Mouse (Mus musculus) megakaryocyte, embryonic 14.5 days (primary cell): Measurements from ENCODE around the gene Slc45a3. TPM values are rescaled to one million over a fixed set of nuclear protein-coding genes. Genes with fewer than 3 reads are reported as not detected.

ENCODE experiments used
- H3K27me3 ChIP-seq: replicated peaks from 2 replicates; pipeline ENCODE3; 2012; ENCODE audit warnings: inconsistent platforms
- H3K36me3 ChIP-seq: replicated peaks from 2 replicates; pipeline ENCODE3; 2012; ENCODE audit warnings: low read length, inconsistent platforms, mixed read lengths
- H3K4me1 ChIP-seq: 2 replicates; pipeline ENCODE4 v1.6.1; 2012; ENCODE audit warnings: inconsistent platforms
- H3K4me3 ChIP-seq: replicated peaks from 2 replicates; pipeline ENCODE3; 2012; ENCODE audit warnings: moderate library complexity, mild to moderate bottlenecking, inconsistent platforms
- H3K9me3 ChIP-seq: 2 replicates; pipeline ENCODE4 v1.6.1; 2012; ENCODE audit warnings: inconsistent platforms
- FLI1 ChIP-seq: IDR thresholded peaks from 2 replicates; pipeline ENCODE4 v1.6.1; 2012; ENCODE audit warnings: low read length, inconsistent platforms, mixed read lengths
- GATA1 ChIP-seq: IDR thresholded peaks from 3 replicates; pipeline ENCODE4 v1.6.1; 2012; ENCODE audit warnings: mixed read lengths, low read length, inconsistent platforms, borderline replicate concordance
- polyA plus RNA-seq: library from polyadenylated mRNA; stranded (reverse); fragments of >175 nt; gene quantifications from 2 replicates; pipeline ENCODE4 v1.2.3, GENCODE M21; 2012; ENCODE audit warnings: low replicate concordance; ENCODE audit not compliant: insufficient read depth

Gene Slc45a3
- 1.1 TPM in 1 of 2 replicates, not detected in the other for polyA plus RNA-seq

- TF ChIP-seq GATA1, result no peak
- no peak for TF ChIP-seq FLI1
- H3K4me1 ChIP-seq, result peaks cover 48% of the 10 kb centered on the region
- H3K36me3 ChIP-seq, result no peaks in the 10 kb centered on the region
- H3K4me3 ChIP-seq, result peak within 1 kb of the TSS; percentile 91
- peaks cover 91% of the 10 kb centered on the region for H3K27me3 ChIP-seq
- H3K9me3 ChIP-seq, result no peaks in the 10 kb centered on the region
These were observed at the start of gene Slc45a3 for GRCm38 (mm10) chr1:131962606-131963084. TSS of gene Slc45a3 (plus strand) at chr1:131962967.

- Histone ChIP-seq H3K9me3 (no peaks in the 10 kb centered on the region), H3K4me1 (peaks cover 45% of the 10 kb centered on the region), H3K36me3 (peaks cover 68% of the 10 kb centered on the region), H3K4me3 (no peak overlapping the region), H3K27me3 (no peaks in the 10 kb centered on the region)
- TF ChIP-seq FLI1 (no peak), GATA1 (no peak)
These were observed 45.1 kb upstream of the Slc45a3 start for GRCm38 (mm10) chr1:131917634-131918033.

- H3K4me1 ChIP-seq, result peaks cover 38% of the 10 kb centered on the region
- no peaks in the 10 kb centered on the region for H3K27me3 ChIP-seq
- H3K4me3 ChIP-seq, result no peak overlapping the region
- H3K9me3 ChIP-seq, result no peaks in the 10 kb centered on the region
- TF ChIP-seq FLI1, result no peak
- TF ChIP-seq GATA1, result no peak
- peaks cover 77% of the 10 kb centered on the region for H3K36me3 ChIP-seq
These were observed 43.7 kb upstream of the Slc45a3 start for GRCm38 (mm10) chr1:131919052-131919451.

- Histone ChIP-seq H3K36me3 (peaks cover 91% of the 10 kb centered on the region), H3K9me3 (no peaks in the 10 kb centered on the region), H3K4me3 (no peak overlapping the region), H3K27me3 (no peaks in the 10 kb centered on the region), H3K4me1 (peaks cover 30% of the 10 kb centered on the region)
- TF ChIP-seq GATA1 (no peak), FLI1 (no peak)
These were observed 40.7 kb upstream of the Slc45a3 start for GRCm38 (mm10) chr1:131922100-131922499.

DNA sequence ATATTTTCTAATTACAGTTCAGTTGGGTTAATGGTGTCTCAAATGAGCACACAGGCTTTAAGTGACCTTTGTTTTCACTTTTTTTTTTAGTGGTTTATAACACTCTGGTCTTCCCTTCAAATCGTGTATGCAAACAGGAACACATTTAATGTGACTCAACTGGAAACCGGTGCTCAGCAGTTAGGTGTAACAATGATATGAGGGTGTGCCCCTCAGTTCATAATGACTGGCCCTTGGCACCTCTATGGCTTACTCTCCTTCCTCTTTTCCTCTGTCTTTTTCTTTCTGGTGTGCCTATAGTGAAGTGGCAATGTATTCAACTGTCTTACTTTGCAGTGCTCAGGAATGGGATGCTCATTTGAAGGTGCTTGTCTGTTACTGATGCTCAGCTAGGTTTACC is 29.3 kb upstream of the Slc45a3 start:
- Histone ChIP-seq H3K9me3 (no peaks in the 10 kb centered on the region), H3K4me1 (0 out of 2 replicates have a peak, but pooled peaks cover 2% of the 10 kb centered on the region), H3K4me3 (no peak overlapping the region), H3K27me3 (no peaks in the 10 kb centered on the region), H3K36me3 (peaks cover 92% of the 10 kb centered on the region)
- TF ChIP-seq FLI1, result no peak
- TF ChIP-seq GATA1, result no peak

GRCm38 (mm10) chr1:131937659-131938305 is 25.0 kb upstream of the Slc45a3 start:
- no peaks in the 10 kb centered on the region for H3K27me3 ChIP-seq

GRCm38 (mm10) chr1:131938811-131939210 is 24.0 kb upstream of the Slc45a3 start:
- Histone ChIP-seq H3K4me1 (peaks cover 25% of the 10 kb centered on the region), H3K27me3 (no peaks in the 10 kb centered on the region), H3K4me3 (no peak overlapping the region), H3K36me3 (peaks cover 50% of the 10 kb centered on the region), H3K9me3 (no peaks in the 10 kb centered on the region)
- TF ChIP-seq GATA1, result no peak

More at GRCm38 (mm10) chr1:131937659-131938305, 25.0 kb upstream of the Slc45a3 start:
- Histone ChIP-seq H3K4me1 (peaks cover 24% of the 10 kb centered on the region), H3K4me3 (no peak overlapping the region), H3K36me3 (peaks cover 61% of the 10 kb centered on the region), H3K9me3 (no peaks in the 10 kb centered on the region)
- no peak for TF ChIP-seq GATA1
- no peak for TF ChIP-seq FLI1

DNA sequence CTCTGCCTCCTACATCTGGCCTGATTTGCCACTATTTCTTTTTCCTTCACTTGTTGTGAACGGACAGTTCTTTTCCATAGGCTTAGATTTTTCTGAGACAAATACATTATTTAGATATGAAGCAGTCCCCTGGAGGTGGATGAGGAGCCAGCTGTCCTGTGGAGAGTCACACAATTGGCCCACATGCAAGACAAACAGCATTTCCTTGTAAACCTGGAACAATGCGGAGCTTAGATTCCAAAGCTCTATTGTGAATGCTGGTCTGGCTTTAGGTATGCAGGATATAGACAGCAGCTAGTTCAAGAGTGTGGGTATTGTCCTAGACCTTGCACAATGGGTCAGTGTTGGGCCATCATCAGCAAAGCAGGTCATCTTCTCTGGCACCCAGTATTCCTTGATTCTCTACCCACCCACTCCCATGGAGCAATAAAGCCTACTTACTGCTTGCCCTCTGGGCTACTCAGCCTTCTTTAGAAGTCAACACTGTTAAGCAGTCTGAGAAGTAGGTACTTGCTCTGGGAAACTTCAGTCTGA is 22.0 kb upstream of the Slc45a3 start:
- Histone ChIP-seq H3K9me3 (no peaks in the 10 kb centered on the region), H3K36me3 (peaks cover 33% of the 10 kb centered on the region), H3K4me3 (no peak overlapping the region), H3K27me3 (no peaks in the 10 kb centered on the region), H3K4me1 (peaks cover 31% of the 10 kb centered on the region)
- TF ChIP-seq GATA1, result no peak

- Histone ChIP-seq H3K4me3 (no peak overlapping the region), H3K27me3 (peaks cover 4% of the 10 kb centered on the region), H3K36me3 (peaks cover 27% of the 10 kb centered on the region), H3K4me1 (peaks cover 38% of the 10 kb centered on the region), H3K9me3 (no peaks in the 10 kb centered on the region)
- TF ChIP-seq GATA1, result no peak
- TF ChIP-seq FLI1, result no peak
These were observed 21.3 kb upstream of the Slc45a3 start for GRCm38 (mm10) chr1:131941501-131941900.
